8 mouse cellular contexts compared by ENCODE assay signal in the genomic region with DNA sequence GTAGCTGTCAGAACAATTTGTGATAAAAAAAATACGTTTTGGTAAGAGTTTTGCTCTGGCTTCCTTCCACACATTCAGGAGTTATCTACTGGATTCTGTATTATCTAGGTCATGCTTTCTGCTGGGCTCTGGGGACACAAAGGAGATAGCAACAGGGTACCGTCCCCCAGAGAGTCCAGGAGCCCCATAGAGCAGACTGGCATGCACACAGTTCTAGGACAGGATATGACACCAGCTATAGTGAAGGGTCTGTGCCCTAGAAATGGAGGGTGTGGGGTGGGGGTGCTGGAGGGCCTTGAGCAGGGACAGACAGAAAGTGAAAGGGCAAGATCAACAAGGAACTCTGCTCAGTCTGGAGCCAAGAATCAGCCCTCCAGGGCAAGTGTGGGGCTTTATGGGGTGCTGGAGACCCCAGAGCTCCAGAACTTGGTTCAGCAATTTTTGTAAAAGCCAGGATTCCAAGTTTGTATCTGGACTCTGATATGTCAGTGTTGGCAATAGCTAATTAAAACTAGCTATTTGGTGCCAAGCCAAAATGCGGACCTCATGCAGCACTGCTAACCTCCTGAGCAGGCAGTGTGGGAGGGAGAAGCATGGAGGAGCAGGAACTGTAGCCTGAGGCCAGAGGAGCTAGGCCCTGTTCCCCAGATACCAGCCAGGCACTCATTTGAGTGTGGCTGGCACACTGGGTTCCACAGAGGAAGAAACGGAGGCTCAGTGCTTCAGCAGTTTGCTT. TPM values are rescaled to one million over a fixed set of nuclear protein-coding genes. Genes with fewer than 3 reads are reported as not detected.
DNase-seq lines count a peak whose midpoint lies in the region; ATAC-seq and TF ChIP-seq lines count a peak whose summit lies in the region.

No protein-coding gene starts in this region.

- peak overlapping the region; percentile 25; the same call in 1 of the 2 replicates for H3K4me2 ChIP-seq in lung, postnatal 0 days (replicated peaks; ENCODE audit: low read depth, low read length)
- H3K4me2 ChIP-seq in hindbrain, embryonic 12.5 days (replicated peaks) = peak overlapping the region; percentile 89
- H3K4me2 ChIP-seq in liver, embryonic 11.5 days = peak overlapping the region; percentile 95
- peak overlapping the region; percentile 83; the same call in 1 of the 2 replicates for H3K4me2 ChIP-seq in stomach, postnatal 0 days (replicated peaks; ENCODE audit: low read depth)

- TF ChIP-seq EP300 in lung, postnatal 0 days (IDR thresholded peaks at IDR 0.05) = no peak
- TF ChIP-seq EP300 in stomach, postnatal 0 days (optimal IDR thresholded peaks at IDR 0.05) = no peak

- H3K27me3 ChIP-seq in lung, postnatal 0 days (replicated peaks; ENCODE audit: insufficient read depth, low read length) = no peaks in the 10 kb centered on the region
- no peaks in the 10 kb centered on the region for H3K27me3 ChIP-seq in hindbrain, embryonic 12.5 days
- H3K27me3 ChIP-seq in liver, embryonic 11.5 days (replicated peaks; ENCODE audit: control insufficient read depth, insufficient read depth, low read length) = no peaks in the 10 kb centered on the region
- no peaks in the 10 kb centered on the region for H3K27me3 ChIP-seq in stomach, postnatal 0 days (ENCODE audit: control insufficient read depth, insufficient read depth, low read length)

- DNase-seq in lung, postnatal 0 days (ENCODE audit: low spot score) = no peak
- no peak for DNase-seq in lung, adult 18-20 months
- no peak for DNase-seq in liver, embryonic 11.5 days (ENCODE audit: low spot score)
- DNase-seq in stomach, postnatal 0 days (ENCODE audit: low spot score) = no peak
- no peak for DNase-seq in layer of hippocampus, adult 8-10 months (ENCODE audit: low spot score in 2 of 2)
- DNase-seq in left cerebral cortex, adult 9 months (ENCODE audit: low spot score in 2 of 2) = no peak

- H3K9ac ChIP-seq in lung, postnatal 0 days (replicated peaks; ENCODE audit: low read depth) = no peak overlapping the region
- peak overlapping the region; percentile 5; the same call in 1 of the 2 replicates for H3K9ac ChIP-seq in hindbrain, embryonic 12.5 days
- H3K9ac ChIP-seq in liver, embryonic 11.5 days (ENCODE audit: low read depth, low read length) = peak overlapping the region; percentile 46
- no peak overlapping the region for H3K9ac ChIP-seq in stomach, postnatal 0 days (ENCODE audit: low read length)

- no peak for TF ChIP-seq CTCF in lung, postnatal 0 days (IDR thresholded peaks at IDR 0.05)
- no peak for TF ChIP-seq CTCF in cortical plate, adult 2 months (IDR thresholded peaks at IDR 0.05; ENCODE audit: extremely low read depth, insufficient read depth, low read length)
- TF ChIP-seq CTCF in stomach, postnatal 0 days (IDR thresholded peaks at IDR 0.05; ENCODE audit: low read depth) = no peak

- H3K4me1 ChIP-seq in lung, postnatal 0 days (ENCODE audit: insufficient read depth, low read depth, low read length) = peaks cover 12% of the 10 kb centered on the region; the same call in 1 of the 2 replicates
- peaks cover 9% of the 10 kb centered on the region for H3K4me1 ChIP-seq in cortical plate, adult 2 months (ENCODE audit: control insufficient read depth, insufficient read depth, low read length)
- H3K4me1 ChIP-seq in hindbrain, embryonic 12.5 days = peaks cover 20% of the 10 kb centered on the region
- peaks cover 28% of the 10 kb centered on the region for H3K4me1 ChIP-seq in liver, embryonic 11.5 days (replicated peaks; ENCODE audit: control insufficient read depth, insufficient read depth, low read length)
- H3K4me1 ChIP-seq in stomach, postnatal 0 days (replicated peaks; ENCODE audit: control insufficient read depth, insufficient read depth) = peaks cover 3% of the 10 kb centered on the region; the same call in 1 of the 2 replicates

- H3K4me3 ChIP-seq in lung, postnatal 0 days (ENCODE audit: low read depth, low read length) = peak overlapping the region; percentile 74; the same call in 1 of the 2 replicates
- peak overlapping the region; percentile 77 for H3K4me3 ChIP-seq in cortical plate, adult 2 months (ENCODE audit: insufficient read depth, low read length)
- no peak overlapping the region; the same call in 1 of the 2 replicates for H3K4me3 ChIP-seq in hindbrain, embryonic 12.5 days
- H3K4me3 ChIP-seq in liver, embryonic 11.5 days (ENCODE audit: low read depth, low read length) = peak overlapping the region; percentile 94
- H3K4me3 ChIP-seq in stomach, postnatal 0 days (ENCODE audit: low read depth, low read length) = no peak overlapping the region

- H3K27ac ChIP-seq in lung, postnatal 0 days (ENCODE audit: low read length) = no peak overlapping the region
- no peak overlapping the region for H3K27ac ChIP-seq in cortical plate, adult 2 months (ENCODE audit: insufficient read depth, low read length)
- H3K27ac ChIP-seq in hindbrain, embryonic 12.5 days = no peak overlapping the region
- H3K27ac ChIP-seq in liver, embryonic 11.5 days (ENCODE audit: low read depth, low read length) = peak overlapping the region; percentile 93
- no peak overlapping the region for H3K27ac ChIP-seq in stomach, postnatal 0 days (replicated peaks)

- WGBS in lung, postnatal 0 days = 62% methylated on average over 4 of the region's 4 CpGs
- 71% methylated on average over 4 of the region's 4 CpGs for WGBS in hindbrain, embryonic 12.5 days
- WGBS in liver, embryonic 11.5 days = 50% methylated on average over 4 of the region's 4 CpGs
- 61% methylated on average over 4 of the region's 4 CpGs for WGBS in stomach, postnatal 0 days

- no peak for TF ChIP-seq POLR2A in cortical plate, adult 2 months (IDR thresholded peaks at IDR 0.05; ENCODE audit: extremely low read depth, insufficient read depth, low read length)

- H3K9me3 ChIP-seq in lung, postnatal 0 days (ENCODE audit: low read length) = no peaks in the 10 kb centered on the region
- no peaks in the 10 kb centered on the region for H3K9me3 ChIP-seq in hindbrain, embryonic 12.5 days (replicated peaks)
- no peaks in the 10 kb centered on the region for H3K9me3 ChIP-seq in liver, embryonic 11.5 days (ENCODE audit: control insufficient read depth, low read length)
- no peaks in the 10 kb centered on the region for H3K9me3 ChIP-seq in stomach, postnatal 0 days (ENCODE audit: control insufficient read depth, low read length)

- no peak for ATAC-seq in lung, postnatal 0 days
- ATAC-seq in hindbrain, embryonic 12.5 days (ENCODE audit: low FRiP score) = no peak
- no peak for ATAC-seq in liver, embryonic 11.5 days (replicated peaks; ENCODE audit: low FRiP score)
- ATAC-seq in stomach, postnatal 0 days (ENCODE audit: low FRiP score, low TSS enrichment) = no peak

- no peaks in the 10 kb centered on the region for H3K36me3 ChIP-seq in lung, postnatal 0 days (ENCODE audit: insufficient read depth, low read length)
- peaks cover 10% of the 10 kb centered on the region; the same call in 1 of the 2 replicates for H3K36me3 ChIP-seq in hindbrain, embryonic 12.5 days
- H3K36me3 ChIP-seq in liver, embryonic 11.5 days (ENCODE audit: control insufficient read depth, insufficient read depth, low read length) = no peaks in the 10 kb centered on the region
- no peaks in the 10 kb centered on the region; the same call in 1 of the 2 replicates for H3K36me3 ChIP-seq in stomach, postnatal 0 days (ENCODE audit: control insufficient read depth, insufficient read depth, low read length)

RNA-seq across cellular contexts. Expression of gene Mapk9, which starts 1.7 kb away (rescaled TPM):
- 30.2 and 32.3 TPM in 2 replicates for polyA plus RNA-seq in lung, postnatal 0 days (2015; fragmentation: Nextera tagmentation; extraction: Ambion mirVana)
- 130 and 131 TPM in 2 replicates for polyA plus RNA-seq in cortical plate, adult 2 months (2012; rRNA removed)
- polyA plus RNA-seq in hindbrain, embryonic 12.5 days (2016; fragmentation: Nextera tagmentation; extraction: Ambion mirVana) = 54.4 and 62.3 TPM in 2 replicates
- 47.5 and 52.3 TPM in 2 replicates for polyA plus RNA-seq in liver, embryonic 11.5 days (2014; fragmentation: Nextera tagmentation; extraction: Ambion mirVana)
- 19.2 and 19.7 TPM in 2 replicates for polyA plus RNA-seq in stomach, postnatal 0 days (2015; fragmentation: Nextera tagmentation; extraction: Ambion mirVana)
- total RNA-seq in layer of hippocampus, adult 8-10 months (2022) = 100 to 1,000 TPM; 143 to 179 (median 165) TPM

RNA-seq across cellular contexts. Expression of gene Rasgef1c, which starts 53.4 kb away (rescaled TPM):
- not detected in 2 replicates for polyA plus RNA-seq in lung, postnatal 0 days (2015; fragmentation: Nextera tagmentation; extraction: Ambion mirVana)
- 38.6 and 38.8 TPM in 2 replicates for polyA plus RNA-seq in cortical plate, adult 2 months (2012; rRNA removed)
- polyA plus RNA-seq in hindbrain, embryonic 12.5 days (2016; fragmentation: Nextera tagmentation; extraction: Ambion mirVana) = 5.3 and 6.7 TPM in 2 replicates
- polyA plus RNA-seq in liver, embryonic 11.5 days (2014; fragmentation: Nextera tagmentation; extraction: Ambion mirVana) = not detected in 2 replicates
- 0.57 and 0.74 TPM in 2 replicates for polyA plus RNA-seq in stomach, postnatal 0 days (2015; fragmentation: Nextera tagmentation; extraction: Ambion mirVana)
- total RNA-seq in layer of hippocampus, adult 8-10 months (2022) = 1 to 10 TPM; 2.4 to 3.6 (median 2.9) TPM

RNA-seq across cellular contexts. Expression of gene Gfpt2, which starts 54.3 kb away (rescaled TPM):
- 3.9 and 4.5 TPM in 2 replicates for polyA plus RNA-seq in lung, postnatal 0 days (2015; fragmentation: Nextera tagmentation; extraction: Ambion mirVana)
- 10.9 and 11.4 TPM in 2 replicates for polyA plus RNA-seq in cortical plate, adult 2 months (2012; rRNA removed)
- polyA plus RNA-seq in hindbrain, embryonic 12.5 days (2016; fragmentation: Nextera tagmentation; extraction: Ambion mirVana) = 20.2 and 22.5 TPM in 2 replicates
- 6.2 and 6.5 TPM in 2 replicates for polyA plus RNA-seq in liver, embryonic 11.5 days (2014; fragmentation: Nextera tagmentation; extraction: Ambion mirVana)
- polyA plus RNA-seq in stomach, postnatal 0 days (2015; fragmentation: Nextera tagmentation; extraction: Ambion mirVana) = 2.3 and 2.8 TPM in 2 replicates
- total RNA-seq in layer of hippocampus, adult 8-10 months (2022) = 1 to 10 TPM; 4.2 to 8.5 (median 6.7) TPM

Comparison
In these comparisons a context has a peak if more than half of its experiments do, and no peak if none do; other contexts are left out.
1. H3K4me2 ChIP-seq: peak in every context shown above with its lines; median percentile 95 in liver, embryonic 11.5 days; 89 in hindbrain, embryonic 12.5 days; 83 in stomach, postnatal 0 days; 25 in lung, postnatal 0 days.
2. H3K4me3 ChIP-seq: peak in lung, postnatal 0 days (single experiment), cortical plate, adult 2 months (single experiment) and liver, embryonic 11.5 days (single experiment); none in hindbrain, embryonic 12.5 days (single experiment) and stomach, postnatal 0 days (single experiment).
3. H3K9ac ChIP-seq: peak in hindbrain, embryonic 12.5 days (single experiment) and liver, embryonic 11.5 days (single experiment); none in lung, postnatal 0 days (single experiment) and stomach, postnatal 0 days (single experiment).